Mouse (Mus musculus): ENCODE data around the gene Syt12.
"Not testable (repeated sequence)": the region's sequence is repeated elsewhere in the genome, so short reads cannot be mapped to it uniquely, and the experiment has no call there.

Syt12 gene

GRCm38 (mm10) chr19:4491080-4491695 lies 13.9 kb upstream of the Syt12 start:
- DNase-seq (ENCODE audit: low spot score) = no peak

- DNase-seq (ENCODE audit: low spot score) = no peak
These were observed 10.6 kb upstream of the Syt12 start for GRCm38 (mm10) chr19:4487877-4488276.

GRCm38 (mm10) chr19:4485006-4485405 lies 7.8 kb upstream of the Syt12 start:
- no peak for DNase-seq (ENCODE audit: low spot score)

GRCm38 (mm10) chr19:4482111-4482859 lies 5.0 kb upstream of the Syt12 start:
- DNase-seq (ENCODE audit: low spot score) = no peak

- DNase-seq (ENCODE audit: low spot score) = no peak
These were observed 4.1 kb upstream of the Syt12 start for GRCm38 (mm10) chr19:4481326-4481725.

GRCm38 (mm10) chr19:4480041-4480440 lies 2.8 kb upstream of the Syt12 start:
- no peak for DNase-seq (ENCODE audit: low spot score)

GRCm38 (mm10) chr19:4478190-4478516 lies 906 bp upstream of the Syt12 start:
- DNase-seq (ENCODE audit: low spot score) = no peak

GRCm38 (mm10) chr19:4476601-4477257 lies 518 bp downstream of the Syt12 start:
- no peak for DNase-seq (ENCODE audit: low spot score)

- DNase-seq (ENCODE audit: low spot score) = no peak
These were observed 1.9 kb downstream of the Syt12 start for GRCm38 (mm10) chr19:4475224-4475925.

- DNase-seq (ENCODE audit: low spot score) = no peak
These were observed 2.5 kb downstream of the Syt12 start for GRCm38 (mm10) chr19:4474739-4475138.

GRCm38 (mm10) chr19:4473549-4473948 lies 3.7 kb downstream of the Syt12 start:
- DNase-seq (ENCODE audit: low spot score) = no peak

GRCm38 (mm10) chr19:4468363-4468762 lies 8.9 kb downstream of the Syt12 start:
- DNase-seq (ENCODE audit: low spot score) = peak; percentile 12

- DNase-seq (ENCODE audit: low spot score) = no peak
These were observed 12.6 kb downstream of the Syt12 start for GRCm38 (mm10) chr19:4464666-4465065.

- DNase-seq (ENCODE audit: low spot score) = no peak
These were observed 15.3 kb downstream of the Syt12 start for GRCm38 (mm10) chr19:4461981-4462380.

- peak; percentile 50 for DNase-seq (ENCODE audit: low spot score)
These were observed 21.0 kb downstream of the Syt12 start for GRCm38 (mm10) chr19:4456227-4456626.

- DNase-seq (ENCODE audit: low spot score) = no peak
These were observed 22.0 kb downstream of the Syt12 start for GRCm38 (mm10) chr19:4455071-4455800.

- not testable (repeated sequence) for DNase-seq (ENCODE audit: low spot score)
These were observed 23.2 kb downstream of the Syt12 start for GRCm38 (mm10) chr19:4454040-4454439.

- no peak for DNase-seq (ENCODE audit: low spot score)
These were observed 24.7 kb downstream of the Syt12 start for GRCm38 (mm10) chr19:4452525-4452924.

GRCm38 (mm10) chr19:4451965-4452364 lies 25.3 kb downstream of the Syt12 start:
- no peak for DNase-seq (ENCODE audit: low spot score)

- DNase-seq (ENCODE audit: low spot score) = no peak
These were observed 26.1 kb downstream of the Syt12 start for GRCm38 (mm10) chr19:4451098-4451497.

- no peak for DNase-seq (ENCODE audit: low spot score)
These were observed 26.6 kb downstream of the Syt12 start for GRCm38 (mm10) chr19:4450666-4451065.

- DNase-seq (ENCODE audit: low spot score) = no peak
These were observed 28.0 kb downstream of the Syt12 start for GRCm38 (mm10) chr19:4449230-4449629.
